Comparison of ENCODE assay signal across 9 mouse cellular contexts in the genomic region with DNA sequence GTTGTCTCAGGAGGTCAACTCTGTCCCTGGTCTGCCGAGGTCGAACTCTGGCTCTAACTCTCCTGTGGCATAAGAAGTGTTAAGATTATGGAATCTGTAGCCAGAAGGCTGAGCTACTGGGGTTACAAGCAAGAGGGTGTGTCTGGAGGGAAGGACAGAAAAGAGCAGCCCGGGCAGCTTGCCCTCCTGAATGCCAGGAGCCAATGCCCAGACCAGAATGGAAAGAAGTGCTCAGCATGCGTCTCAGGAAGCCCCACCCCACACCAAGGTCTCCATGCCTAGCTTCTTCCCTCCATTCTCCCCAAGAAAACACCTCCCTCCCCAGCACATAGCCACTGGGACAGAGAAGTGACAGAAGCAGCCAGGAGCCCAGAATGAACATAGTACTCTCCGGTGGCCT. TPM values are rescaled to one million over a fixed set of nuclear protein-coding genes. Genes with fewer than 3 reads are reported as not detected.
DNase-seq lines count a peak whose midpoint lies in the region; ATAC-seq and TF ChIP-seq lines count a peak whose summit lies in the region.
"Had no signal": no experiment of that assay in that cellular context is flagged by ENCODE, and none has a peak within 500 bp of the region (broad histone marks: within the 10 kb centered on the region; RNA-seq: fewer than 3 reads in every experiment).

No protein-coding gene starts in this region.

- no peaks in the 10 kb centered on the region for H3K27me3 ChIP-seq in ES-Bruce4 (ENCODE audit: control insufficient read depth, insufficient read depth, low read length, poor library complexity, severe bottlenecking)
- H3K27me3 ChIP-seq in intestine, embryonic 15.5 days (replicated peaks), result no peaks in the 10 kb centered on the region
- H3K27me3 ChIP-seq in midbrain, embryonic 13.5 days, result peaks cover 12% of the 10 kb centered on the region

- H3K9ac ChIP-seq in ES-Bruce4 (ENCODE audit: low read depth, poor library complexity, severe bottlenecking), result no peak overlapping the region
- peak overlapping the region; percentile 20; the same call in 1 of the 2 replicates for H3K9ac ChIP-seq in intestine, embryonic 15.5 days
- no peak overlapping the region for H3K9ac ChIP-seq in midbrain, embryonic 13.5 days (replicated peaks)

- no peak for TF ChIP-seq POLR2A in ES-Bruce4 (IDR thresholded peaks at IDR 0.05; ENCODE audit: insufficient read depth, low read length)

- ATAC-seq in intestine, embryonic 15.5 days, result no peak
- ATAC-seq in midbrain, embryonic 13.5 days, result no peak

- 0 out of 2 replicates have a peak, but pooled peaks cover under 1% of the 10 kb centered on the region for H3K36me3 ChIP-seq in ES-Bruce4 (ENCODE audit: control insufficient read depth, insufficient read depth, low read length, poor library complexity, severe bottlenecking)
- H3K36me3 ChIP-seq in intestine, embryonic 15.5 days, result peaks cover 8% of the 10 kb centered on the region; the same call in 1 of the 2 replicates
- peaks cover 3% of the 10 kb centered on the region for H3K36me3 ChIP-seq in midbrain, embryonic 13.5 days

- no peak for TF ChIP-seq EP300 in ES-Bruce4 (IDR thresholded peaks at IDR 0.05; ENCODE audit: insufficient read depth, low read depth, low read length)

- 0 out of 2 replicates have a peak overlapping the region, but pooled peaks have one; percentile 6 for H3K27ac ChIP-seq in ES-Bruce4 (ENCODE audit: insufficient read depth, low read length)
- H3K27ac ChIP-seq in intestine, embryonic 15.5 days, result peak overlapping the region; percentile 57
- no peak overlapping the region for H3K27ac ChIP-seq in midbrain, embryonic 13.5 days

- 68% methylated on average over 5 of the region's 5 CpGs for WGBS in intestine, embryonic 15.5 days
- 79% methylated on average over 5 of the region's 5 CpGs for WGBS in midbrain, embryonic 13.5 days

- DNase-seq in heart, adult 11 months, result peak; percentile 96
- DNase-seq in heart, postnatal 25 days (ENCODE audit: low spot score), result no peak
- DNase-seq in fibroblast of lung, adult 2 months (ENCODE audit: low read depth), result peak; percentile 85
- DNase-seq in T-cell, adult 2 months (ENCODE audit: low spot score), result no peak
- no peak for DNase-seq in embryo, embryonic 9.5 days (ENCODE audit: extremely low spot score)
- DNase-seq: embryo, embryonic 11 days had no signal

- intact Hi-C loops in heart, postnatal 25 days (cut with DNase I), result no loop called here

- H3K9me3 ChIP-seq in ES-Bruce4 (replicated peaks; ENCODE audit: control insufficient read depth, insufficient read depth, low read length, poor library complexity, severe bottlenecking), result no peaks in the 10 kb centered on the region
- H3K9me3 ChIP-seq in intestine, embryonic 15.5 days, result no peaks in the 10 kb centered on the region
- H3K9me3 ChIP-seq in midbrain, embryonic 13.5 days, result no peaks in the 10 kb centered on the region

- TF ChIP-seq CTCF in ES-Bruce4 (IDR thresholded peaks at IDR 0.05; ENCODE audit: low read depth, low read length), result no peak

- peak overlapping the region; percentile 26; the same call in 1 of the 2 replicates for H3K4me2 ChIP-seq in intestine, embryonic 15.5 days (replicated peaks)
- no peak overlapping the region for H3K4me2 ChIP-seq in midbrain, embryonic 13.5 days (replicated peaks)

- no peak overlapping the region for H3K4me3 ChIP-seq in ES-Bruce4 (ENCODE audit: low read depth, low read length)
- no peak overlapping the region for H3K4me3 ChIP-seq in intestine, embryonic 15.5 days (replicated peaks)
- H3K4me3 ChIP-seq in midbrain, embryonic 13.5 days (replicated peaks), result no peak overlapping the region

- H3K4me1 ChIP-seq in ES-Bruce4 (ENCODE audit: control insufficient read depth, insufficient read depth, low read length), result peaks cover 10% of the 10 kb centered on the region
- H3K4me1 ChIP-seq in intestine, embryonic 15.5 days (replicated peaks), result peaks cover 83% of the 10 kb centered on the region
- H3K4me1 ChIP-seq in midbrain, embryonic 13.5 days (replicated peaks), result peaks cover 29% of the 10 kb centered on the region

RNA-seq across cellular contexts. Expression of gene Tmbim1, which starts 6.4 kb away (rescaled TPM):
- total RNA-seq in heart, postnatal 25 days (2021), result 10 to 100 TPM; 38.4 to 41.5 TPM
- 58.8 and 62.2 TPM in 2 replicates for polyA plus RNA-seq in ES-Bruce4 (2011; ENCODE audit: insufficient read depth, insufficient read length, low read depth, missing spikeins)
- polyA plus RNA-seq in intestine, embryonic 15.5 days (2015; fragmentation: Nextera tagmentation; extraction: Ambion mirVana), result 54.9 and 64.3 TPM in 2 replicates
- polyA plus RNA-seq in midbrain, embryonic 13.5 days (2015; fragmentation: Nextera tagmentation; extraction: Ambion mirVana), result 6.3 and 7.1 TPM in 2 replicates

RNA-seq across cellular contexts. Expression of gene Pnkd, which starts 14.3 kb away (rescaled TPM):
- 100 to 1,000 TPM; 160 to 161 TPM for total RNA-seq in heart, postnatal 25 days (2021)
- 40.9 and 43.6 TPM in 2 replicates for polyA plus RNA-seq in ES-Bruce4 (2011; ENCODE audit: insufficient read depth, insufficient read length, low read depth, missing spikeins)
- polyA plus RNA-seq in intestine, embryonic 15.5 days (2015; fragmentation: Nextera tagmentation; extraction: Ambion mirVana), result 120 and 127 TPM in 2 replicates
- polyA plus RNA-seq in midbrain, embryonic 13.5 days (2015; fragmentation: Nextera tagmentation; extraction: Ambion mirVana), result 81.5 and 92.2 TPM in 2 replicates

RNA-seq across cellular contexts. Expression of gene Aamp, which starts 14.5 kb away (rescaled TPM):
- total RNA-seq in heart, postnatal 25 days (2021), result 10 to 100 TPM; 87.5 to 94.8 TPM
- polyA plus RNA-seq in ES-Bruce4 (2011; ENCODE audit: insufficient read depth, insufficient read length, low read depth, missing spikeins), result 96.3 and 103 TPM in 2 replicates
- 225 and 244 TPM in 2 replicates for polyA plus RNA-seq in intestine, embryonic 15.5 days (2015; fragmentation: Nextera tagmentation; extraction: Ambion mirVana)
- 198 and 203 TPM in 2 replicates for polyA plus RNA-seq in midbrain, embryonic 13.5 days (2015; fragmentation: Nextera tagmentation; extraction: Ambion mirVana)

RNA-seq across cellular contexts. Expression of gene Gpbar1, which starts 20.6 kb away (rescaled TPM):
- not detected for total RNA-seq in heart, postnatal 25 days (2021)
- polyA plus RNA-seq in ES-Bruce4 (2011; ENCODE audit: insufficient read depth, insufficient read length, low read depth, missing spikeins), result not detected in 2 replicates
- polyA plus RNA-seq in intestine, embryonic 15.5 days (2015; fragmentation: Nextera tagmentation; extraction: Ambion mirVana), result 3.1 and 3.3 TPM in 2 replicates
- polyA plus RNA-seq in midbrain, embryonic 13.5 days (2015; fragmentation: Nextera tagmentation; extraction: Ambion mirVana), result 0.24 and 0.31 TPM in 2 replicates

Comparison
In these comparisons a context has a peak if more than half of its experiments do, and no peak if none do; other contexts are left out.
1. DNase-seq: peak in heart, adult 11 months (single experiment) and fibroblast of lung, adult 2 months (single experiment); none in heart, postnatal 25 days (single experiment), T-cell, adult 2 months (single experiment) and embryo, embryonic 9.5 days (single experiment).